Mouse (Mus musculus) gastrocnemius, postnatal 10 days (tissue): ENCODE measurements around the gene Slc7a10. TPM values are rescaled to one million over a fixed set of nuclear protein-coding genes. Genes with fewer than 3 reads are reported as not detected.

Source experiments
- DNase-seq: peaks from one replicate; pipeline ENCODE4 v3.0.0; 2021; ENCODE audit warnings: mixed read lengths
- long read RNA-seq, 2 experiments: library from polyadenylated mRNA; stranded (forward); transcript quantifications; one replicate each; pipeline ENCODE4 v2.0.0; 2021
- total RNA-seq, 2 experiments: library from RNA; stranded (reverse); gene quantifications; 2 replicates each; pipeline ENCODE4 v1.2.3; 2021

Gene Slc7a10
- 1 to 10 TPM; 2.8 to 4.1 TPM for total RNA-seq
- long read RNA-seq, experiment 1, partial matches to known transcripts = 0 of 5 reads
- long read RNA-seq, experiment 1, other reads (novel, unspliced or antisense) = 2 of 5 reads
- long read RNA-seq, experiment 2, transcript Slc7a10-201 (11 exons, 1,953 nt) = major isoform, 6 of 12 reads
- long read RNA-seq, experiment 2, partial matches to known transcripts = 1 of 12 reads
- long read RNA-seq, experiment 2, other reads (novel, unspliced or antisense) = 5 of 12 reads

DNA sequence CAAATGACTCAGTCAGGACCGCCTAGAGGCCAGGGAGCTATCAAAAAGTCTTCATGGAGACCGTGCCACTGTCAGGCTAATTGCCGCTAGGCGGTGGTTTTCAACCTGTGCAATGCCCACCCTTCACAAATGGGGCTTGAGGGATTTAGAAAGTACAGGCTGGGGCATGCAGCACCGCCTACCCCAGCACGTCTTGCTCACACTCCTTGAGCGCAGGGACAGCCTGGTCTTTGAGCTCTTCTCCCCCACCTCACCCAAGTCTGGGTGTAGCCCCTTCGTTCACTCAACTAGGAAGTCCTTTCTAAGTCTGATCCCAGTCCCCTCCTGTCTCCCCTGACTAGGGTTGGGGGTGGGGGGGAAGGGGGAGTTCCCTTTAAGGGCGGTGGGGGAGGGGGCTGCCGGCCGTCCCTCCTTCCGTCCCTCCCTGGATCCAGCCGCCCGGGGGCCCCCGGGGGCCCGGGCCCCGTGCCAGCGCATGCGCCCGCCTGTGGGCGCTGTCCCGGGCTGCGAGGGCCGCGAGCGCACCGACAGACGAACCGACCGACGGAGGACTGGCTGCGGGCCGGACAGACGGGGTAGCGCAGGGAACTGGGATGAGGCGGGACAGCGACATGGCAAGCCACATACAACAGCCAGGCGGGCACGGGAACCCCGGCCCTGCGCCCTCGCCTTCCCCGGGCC is at the start of gene Slc7a10:
TSS of gene Slc7a10 (plus strand) at position 497 of the 681 bp plus-strand sequence.
- DNase-seq = no peak

DNA sequence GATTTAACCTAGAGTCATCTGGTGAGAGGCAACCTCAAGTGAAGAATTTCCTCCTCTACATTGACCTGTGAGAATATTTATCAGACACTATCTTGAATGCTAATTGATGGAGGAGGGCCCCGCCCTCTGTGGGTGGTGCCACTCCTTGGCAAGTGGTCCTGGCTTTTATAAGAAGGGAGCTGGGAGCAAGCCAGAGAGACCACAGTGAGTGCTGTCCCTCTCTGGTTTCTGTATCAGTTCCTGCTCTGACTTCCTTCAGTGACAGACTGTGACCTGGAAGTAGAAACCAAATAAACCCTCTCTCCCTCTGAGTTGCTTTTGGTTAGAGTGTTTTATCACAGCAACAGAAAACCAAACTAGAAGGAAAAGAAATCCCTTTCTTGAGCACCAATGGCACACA is 48.7 kb upstream of the Slc7a10 start:
- DNase-seq = no peak

DNA sequence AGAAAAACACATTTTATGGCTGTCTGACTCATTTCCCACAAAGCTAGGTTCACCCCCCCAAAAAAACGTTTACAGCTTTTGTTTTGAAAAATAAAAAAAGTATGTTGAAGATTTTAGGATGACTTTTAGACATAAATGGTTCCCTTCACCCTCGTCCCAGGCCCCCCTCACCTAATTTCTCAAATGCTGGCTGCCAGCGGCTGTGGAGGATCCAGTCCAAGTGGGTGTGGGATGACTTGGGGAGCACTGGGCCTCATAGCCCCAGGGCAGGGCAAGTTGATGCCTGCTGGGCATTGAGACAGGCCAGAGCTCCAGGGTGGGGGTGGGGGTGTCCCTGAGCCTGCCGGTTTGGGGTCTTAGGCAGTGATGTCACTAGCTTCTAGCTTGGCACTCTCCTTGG is 47.7 kb upstream of the Slc7a10 start:
- DNase-seq = no peak

DNA sequence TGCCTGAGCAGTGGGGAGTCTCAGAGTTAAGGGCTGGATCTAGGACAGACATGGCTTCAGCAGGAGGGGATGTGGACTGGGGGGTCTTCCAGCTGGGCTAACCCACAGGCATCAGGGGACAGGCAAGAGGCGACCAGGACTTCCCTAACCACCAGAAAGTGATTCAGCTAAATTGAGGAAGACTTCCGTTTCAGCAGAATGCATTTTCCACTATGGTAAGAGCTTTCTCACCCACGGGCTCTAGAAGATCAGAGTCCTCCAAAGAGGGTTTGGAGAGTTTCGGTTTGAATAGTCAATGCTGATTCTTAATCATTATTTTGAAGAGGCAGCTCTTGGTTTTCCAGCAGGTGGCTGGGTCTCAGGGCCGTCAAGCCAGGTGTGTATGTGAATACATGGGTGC is 46.3 kb upstream of the Slc7a10 start:
- no peak for DNase-seq

DNA sequence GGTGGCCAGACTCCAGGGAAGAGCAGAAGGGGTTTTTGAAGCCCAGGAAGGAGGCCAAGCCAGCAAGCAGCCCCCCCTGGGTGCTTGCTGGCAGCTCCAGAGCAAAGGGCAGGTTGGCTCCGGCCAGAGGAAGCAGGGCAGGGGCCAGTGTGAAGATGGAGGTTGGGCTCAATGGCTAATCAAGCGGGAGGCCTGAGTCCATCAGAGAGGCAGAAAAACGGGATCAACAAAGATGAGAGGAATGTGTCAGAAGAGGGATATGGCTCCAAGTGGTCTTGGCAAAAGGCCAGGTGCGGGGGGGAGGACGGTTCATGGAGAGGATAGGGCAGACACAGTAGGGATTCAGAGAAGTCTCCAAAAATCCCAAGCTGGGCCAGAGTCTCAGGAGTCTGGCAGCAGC is 44.7 kb upstream of the Slc7a10 start:
- no peak for DNase-seq

DNA sequence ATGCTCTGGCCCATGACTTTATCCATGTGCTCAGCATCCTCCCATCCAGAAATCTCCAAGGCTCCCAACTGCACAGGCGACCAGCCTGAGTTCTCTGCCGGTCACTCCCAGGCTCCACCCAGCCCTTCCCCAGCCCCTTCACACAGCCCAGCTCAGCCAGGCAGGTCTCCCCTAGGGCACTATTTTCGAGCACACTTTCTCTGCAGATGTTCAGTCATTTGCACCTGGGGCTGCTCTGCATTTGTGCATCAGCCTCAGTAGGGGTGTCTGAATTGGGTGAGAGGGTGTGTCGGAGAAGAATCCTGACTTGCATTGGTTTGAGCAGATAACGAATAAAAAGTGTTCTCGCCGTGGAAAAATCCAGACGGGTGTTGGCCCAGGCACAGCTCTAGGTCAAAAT is 43.7 kb upstream of the Slc7a10 start:
- no peak for DNase-seq

DNA sequence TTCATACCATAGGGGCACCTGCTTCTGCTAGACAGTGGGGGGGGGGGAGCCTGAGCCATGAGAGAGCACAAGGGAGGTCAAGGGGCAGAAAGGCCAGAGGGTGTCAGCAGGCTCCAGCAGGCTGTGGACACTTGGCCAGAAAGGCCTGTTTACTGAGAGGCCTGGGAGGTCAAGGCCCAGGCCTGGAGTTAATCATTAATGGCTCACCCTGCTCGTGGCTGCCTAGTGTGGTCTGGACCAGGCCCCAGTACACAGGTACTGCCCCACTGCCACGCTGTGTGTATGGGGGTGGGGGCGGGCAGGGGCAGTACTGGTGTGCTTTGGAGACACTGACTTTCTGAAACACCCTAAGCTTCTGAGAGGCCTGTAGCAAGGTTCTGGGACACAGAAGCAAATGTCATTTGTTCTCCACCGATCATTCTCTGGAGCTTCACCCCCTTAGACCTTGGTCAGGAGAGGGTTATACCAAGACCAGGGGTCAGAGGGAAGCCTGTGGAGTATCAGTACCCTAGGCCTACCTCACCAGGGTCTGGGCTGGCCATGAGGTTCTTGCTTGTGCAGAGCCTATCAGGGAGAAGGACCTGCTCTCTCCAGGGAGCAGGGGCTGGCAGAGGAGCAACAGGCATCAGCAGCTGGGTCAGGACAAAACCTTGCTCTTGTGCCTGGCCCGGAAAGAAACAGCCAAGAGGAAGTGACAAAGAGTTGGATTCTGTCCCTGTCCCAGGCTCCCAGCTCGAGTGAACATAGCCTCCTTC is 42.1 kb upstream of the Slc7a10 start:
- DNase-seq = no peak

DNA sequence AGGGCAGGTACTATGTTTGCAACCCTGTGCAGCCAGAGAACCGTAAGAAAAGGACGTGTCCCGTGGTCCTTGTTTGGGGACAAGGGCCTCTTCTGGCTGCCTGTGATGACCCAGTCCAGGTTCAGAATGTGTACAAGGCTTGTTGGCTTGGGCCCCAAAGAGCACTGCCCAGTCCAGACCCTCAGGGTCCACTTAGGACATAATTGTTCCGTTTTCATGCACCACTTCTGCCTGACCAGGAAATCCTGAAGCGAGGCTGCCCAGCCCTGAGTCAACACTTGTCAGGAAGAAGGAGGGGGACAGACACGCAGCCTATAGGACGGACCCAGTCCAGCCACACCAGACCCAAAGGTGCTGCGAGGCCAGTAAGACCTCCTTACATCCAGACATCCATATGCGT is 41.1 kb upstream of the Slc7a10 start:
- no peak for DNase-seq

DNA sequence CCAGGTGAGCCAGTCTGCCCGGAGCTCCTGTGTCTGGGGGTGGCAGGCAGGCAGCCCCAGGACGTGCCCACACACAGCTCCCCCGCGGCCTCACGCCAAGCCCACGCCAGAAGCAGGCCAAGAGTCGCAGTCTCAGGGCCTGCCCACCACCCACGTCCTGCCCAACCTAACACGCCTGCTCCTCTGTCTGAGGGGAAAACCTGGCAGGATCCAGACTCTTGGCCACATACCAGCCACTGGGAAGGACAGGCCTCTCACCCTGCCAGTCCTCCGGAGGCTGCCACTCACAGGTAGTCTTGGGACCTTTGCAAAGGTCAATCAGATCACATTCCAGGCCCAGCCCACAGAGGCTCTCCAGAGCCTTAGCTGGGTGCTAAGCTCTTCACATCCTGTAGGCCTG is 39.9 kb upstream of the Slc7a10 start:
- DNase-seq = no peak

DNA sequence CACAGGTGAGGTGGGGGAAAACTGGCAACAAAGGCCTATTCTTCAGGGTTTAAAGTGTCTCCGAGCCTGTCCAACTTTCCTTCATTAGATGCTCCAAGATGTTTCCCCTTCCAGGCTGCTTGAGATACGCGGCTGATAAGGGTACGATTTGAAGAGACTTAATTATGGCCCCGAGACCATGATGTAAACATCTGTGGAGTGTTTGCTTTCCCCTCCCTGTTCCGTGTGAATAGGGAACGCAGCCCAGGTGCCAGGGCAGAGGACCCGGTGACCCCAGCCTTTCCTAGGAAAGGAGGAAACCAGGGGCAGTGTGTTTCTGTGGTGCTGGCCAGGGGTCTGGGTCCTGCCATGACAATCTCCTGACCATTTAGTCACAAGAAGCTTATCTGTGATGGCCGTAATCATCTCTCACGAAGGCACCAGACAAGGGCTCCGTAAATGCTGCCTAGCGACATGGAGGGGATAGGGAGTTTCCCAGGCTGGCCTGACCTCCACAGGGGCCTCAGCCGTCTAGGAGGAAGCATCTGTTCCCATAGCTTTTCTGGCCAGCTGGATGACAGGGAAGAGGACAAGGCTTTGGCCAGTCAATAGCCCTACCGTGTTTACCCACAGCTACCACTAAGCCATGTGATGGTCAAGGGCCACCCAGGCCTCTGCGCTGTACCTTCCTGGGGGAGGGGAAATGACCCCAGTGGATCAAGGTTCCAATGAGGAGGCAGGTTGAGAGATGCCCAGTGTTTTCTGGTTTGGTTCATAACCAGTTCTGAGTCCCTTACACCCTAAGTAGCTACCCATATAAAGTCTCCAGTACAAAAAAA is 36.4 kb upstream of the Slc7a10 start:
- no peak for DNase-seq

DNA sequence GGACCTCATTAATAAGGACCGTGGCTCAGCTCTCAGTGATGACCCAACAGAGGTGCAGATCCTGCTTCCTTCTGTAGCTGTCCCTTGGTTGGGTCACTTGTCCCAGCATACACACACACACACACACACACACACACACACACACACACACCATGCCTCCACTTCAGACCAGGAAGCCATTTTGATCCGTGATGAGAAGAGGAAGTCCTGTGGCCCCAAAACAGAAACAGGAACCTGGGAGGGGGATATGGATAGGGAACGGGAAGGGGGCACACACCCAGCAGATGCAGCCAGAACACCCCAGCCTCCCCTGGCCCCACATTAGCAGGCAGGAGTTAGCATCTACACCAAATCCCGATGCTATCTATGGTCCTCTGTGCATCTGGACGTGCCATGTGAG is 35.3 kb upstream of the Slc7a10 start:
- DNase-seq = no peak

DNA sequence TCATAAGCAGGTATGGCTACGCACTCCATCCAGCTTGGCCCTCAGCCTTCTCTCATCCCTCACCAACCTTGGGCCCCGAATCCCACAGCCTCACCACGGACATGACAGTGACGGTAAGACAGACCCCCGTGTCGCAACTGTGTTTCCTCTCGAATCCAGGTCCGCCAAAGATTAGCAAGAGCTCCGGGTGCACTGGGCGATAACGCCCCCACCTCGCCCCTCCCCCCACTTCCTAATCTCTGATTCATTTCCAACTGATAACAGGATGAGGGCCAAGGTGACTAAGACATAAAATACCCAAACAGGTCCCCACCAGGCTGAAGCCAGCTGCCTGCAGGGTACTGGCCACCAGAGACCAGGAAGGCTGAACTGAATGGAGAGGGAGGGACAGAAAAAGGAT is 31.7 kb upstream of the Slc7a10 start:
- no peak for DNase-seq

DNA sequence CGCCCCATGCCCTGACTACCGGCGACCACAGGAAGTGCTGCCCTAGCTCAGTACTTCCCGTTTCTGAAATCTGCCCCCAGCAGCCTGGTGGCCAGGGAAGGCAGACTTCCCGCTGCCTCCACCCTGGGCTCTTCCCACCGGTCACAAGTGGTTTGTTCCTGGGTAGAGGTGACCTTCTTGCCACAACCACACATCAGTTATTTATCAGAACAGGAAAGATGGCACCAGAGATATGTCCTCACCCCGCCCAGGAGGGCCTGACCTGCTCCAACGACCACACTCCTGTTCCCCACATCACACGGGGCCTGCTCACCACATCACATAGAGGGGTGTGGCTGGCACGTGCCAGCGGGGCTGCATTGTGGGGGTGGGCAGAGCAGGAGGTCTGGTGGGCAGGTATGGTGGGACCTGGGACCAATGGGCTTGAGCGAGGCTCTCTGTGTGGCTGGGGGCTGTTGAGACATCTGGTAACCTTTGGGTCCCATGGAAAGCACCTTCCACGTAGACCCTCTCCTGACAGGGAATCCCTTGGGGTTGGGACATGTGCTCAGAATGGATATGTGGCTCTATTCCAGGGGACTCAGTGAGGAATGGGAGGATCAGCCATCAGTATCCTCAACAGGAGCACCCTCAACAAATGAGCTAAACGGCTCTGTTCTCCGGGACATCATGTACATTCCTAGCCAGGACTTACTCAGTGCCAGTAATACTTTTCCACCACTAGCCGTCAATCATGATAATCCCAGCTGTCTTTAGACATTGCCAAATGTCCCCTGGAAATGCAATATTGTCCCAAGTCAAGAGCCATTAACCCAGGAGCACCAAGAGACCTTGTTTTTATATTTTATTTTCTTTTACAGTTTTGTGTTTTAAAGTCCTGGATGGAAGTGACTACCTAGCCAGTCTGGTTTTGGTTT is 29.4 kb upstream of the Slc7a10 start:
- DNase-seq = no peak

DNA sequence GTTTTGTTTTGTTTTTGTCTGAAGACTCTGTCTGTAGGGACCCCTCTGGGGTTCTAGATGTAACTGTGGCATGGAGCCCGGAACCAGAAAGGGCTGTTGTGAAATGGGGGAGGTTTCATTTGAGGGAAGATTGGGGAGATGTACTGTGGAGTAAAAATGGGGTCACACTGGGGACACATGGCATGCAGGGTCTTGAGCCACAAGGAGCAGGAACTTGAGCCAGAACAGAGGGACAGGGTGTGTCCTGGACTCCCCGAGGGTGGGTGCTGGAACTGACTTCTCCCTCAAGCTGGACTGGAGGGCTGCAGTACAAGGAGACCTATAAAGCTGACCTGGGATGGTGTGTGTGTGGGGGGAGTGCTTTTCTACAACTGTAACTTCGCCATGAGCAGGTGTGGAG is 28.7 kb upstream of the Slc7a10 start:
- no peak for DNase-seq

DNA sequence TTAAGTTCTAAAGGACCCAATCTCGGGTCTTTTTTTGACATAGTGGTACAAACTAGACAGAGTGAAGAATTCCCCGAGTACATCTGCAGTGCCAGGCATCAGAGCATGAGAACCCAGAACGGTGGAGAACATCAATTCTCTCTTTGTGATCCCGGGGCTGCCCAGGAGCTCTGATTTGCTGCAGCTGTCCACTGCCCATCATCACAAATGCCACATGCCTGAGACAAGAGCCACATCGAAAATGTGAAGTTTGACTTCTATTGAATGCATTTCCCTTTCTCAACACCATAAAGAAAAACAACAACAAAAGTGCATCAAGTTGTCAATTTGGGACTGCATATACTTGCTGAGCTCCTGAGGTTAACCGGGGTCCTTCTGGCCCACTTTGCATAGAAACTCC is 23.7 kb upstream of the Slc7a10 start:
- no peak for DNase-seq

DNA sequence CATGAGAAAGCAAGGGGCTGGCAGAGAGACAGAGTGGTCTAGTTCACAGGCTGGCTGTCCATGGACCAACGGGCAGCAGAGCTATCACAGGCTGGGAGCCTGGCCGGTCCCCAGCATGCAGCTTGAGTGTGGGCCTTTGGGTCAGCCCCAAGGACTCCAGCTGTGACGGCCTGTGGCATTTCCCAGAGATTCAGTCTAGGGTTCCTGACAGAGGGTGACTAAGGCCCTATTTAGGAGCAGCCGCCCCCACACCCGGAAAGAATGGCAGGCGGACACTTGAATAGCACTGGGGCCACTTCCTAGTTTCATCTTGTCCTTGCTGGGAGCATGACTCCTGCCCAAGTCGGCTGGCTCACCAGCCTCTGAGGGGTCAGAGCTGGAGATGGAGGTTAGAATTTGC is 22.6 kb upstream of the Slc7a10 start:
- DNase-seq = peak; percentile 43

DNA sequence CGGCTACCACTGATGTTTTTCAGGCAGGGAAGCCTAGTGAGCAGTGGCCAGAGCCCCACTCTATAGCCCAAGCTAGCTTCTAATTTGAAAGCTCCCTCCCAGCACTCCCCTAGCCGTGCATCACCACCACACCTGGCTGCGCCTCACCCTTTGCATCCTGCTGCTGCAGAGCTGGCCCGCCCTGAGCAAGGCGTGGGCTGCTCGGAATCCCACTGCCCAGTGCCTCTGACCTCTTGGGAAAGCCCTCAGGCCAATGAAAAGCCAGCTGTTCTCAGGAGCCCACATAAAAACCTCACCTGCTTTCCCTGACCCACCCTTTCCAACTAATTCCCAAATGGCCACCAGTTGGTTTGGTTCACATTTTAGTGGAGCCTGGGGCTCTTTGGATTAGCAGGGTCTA is 22.1 kb upstream of the Slc7a10 start:
- DNase-seq = no peak

DNA sequence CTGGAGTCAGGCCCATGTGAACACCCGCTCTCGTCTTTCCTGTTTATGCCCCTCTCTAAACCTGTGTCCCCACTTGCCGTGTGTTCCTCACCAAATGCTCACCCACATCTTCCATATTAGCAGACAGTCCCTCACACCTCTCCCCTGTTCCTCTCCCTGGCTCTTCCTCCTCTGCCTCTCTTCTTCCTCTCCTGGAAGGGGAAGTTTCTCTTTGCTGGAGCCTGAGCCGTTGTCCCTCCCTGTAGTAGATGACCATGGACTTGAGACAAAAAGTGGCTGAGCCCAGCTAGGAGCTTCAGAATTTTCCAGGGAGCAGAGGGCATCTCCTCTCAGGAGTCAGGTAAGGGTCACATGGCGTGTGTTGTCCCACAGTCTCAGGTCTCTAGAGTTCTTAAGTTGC is 19.2 kb upstream of the Slc7a10 start:
- no peak for DNase-seq

DNA sequence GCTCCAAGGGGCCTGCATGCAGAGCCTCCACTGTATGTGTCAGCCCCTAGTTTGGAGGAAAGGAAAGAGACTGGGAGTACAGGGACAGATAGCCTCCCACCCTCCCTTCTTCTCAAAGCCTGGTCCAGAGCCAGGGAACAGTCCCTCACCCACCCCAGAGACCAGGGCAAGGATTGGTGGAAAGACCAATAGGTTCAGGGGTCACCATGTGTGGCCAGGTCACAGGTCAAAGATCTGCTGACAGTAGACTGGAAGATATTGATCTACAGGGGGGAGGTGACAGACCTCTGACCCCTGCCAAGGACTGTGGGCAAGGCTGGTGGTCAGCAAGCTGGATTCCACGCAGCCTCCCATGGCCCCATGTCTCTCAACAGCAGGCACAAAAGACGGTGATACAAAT is 18.3 kb upstream of the Slc7a10 start:
- DNase-seq = no peak

DNA sequence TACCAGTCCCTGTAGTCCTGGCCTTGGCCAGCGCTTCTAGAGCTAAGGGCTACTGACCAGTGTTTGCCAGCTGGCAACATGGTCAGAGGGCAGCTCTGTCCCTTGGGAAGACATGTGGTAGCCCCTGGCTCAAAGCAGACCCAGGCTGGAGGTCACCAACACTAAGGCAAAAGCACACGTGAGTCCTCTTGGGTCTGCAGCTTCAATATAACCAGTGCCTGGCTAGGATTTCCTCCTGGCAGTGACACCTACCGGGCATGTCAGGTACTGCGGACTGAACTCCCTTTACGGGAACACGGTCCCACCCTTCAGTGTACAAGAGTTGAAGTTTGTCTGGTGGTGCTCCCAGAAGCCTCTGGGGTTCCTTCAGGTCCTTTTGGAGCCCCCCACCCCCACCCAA is 16.8 kb upstream of the Slc7a10 start:
- DNase-seq = peak; percentile 93

DNA sequence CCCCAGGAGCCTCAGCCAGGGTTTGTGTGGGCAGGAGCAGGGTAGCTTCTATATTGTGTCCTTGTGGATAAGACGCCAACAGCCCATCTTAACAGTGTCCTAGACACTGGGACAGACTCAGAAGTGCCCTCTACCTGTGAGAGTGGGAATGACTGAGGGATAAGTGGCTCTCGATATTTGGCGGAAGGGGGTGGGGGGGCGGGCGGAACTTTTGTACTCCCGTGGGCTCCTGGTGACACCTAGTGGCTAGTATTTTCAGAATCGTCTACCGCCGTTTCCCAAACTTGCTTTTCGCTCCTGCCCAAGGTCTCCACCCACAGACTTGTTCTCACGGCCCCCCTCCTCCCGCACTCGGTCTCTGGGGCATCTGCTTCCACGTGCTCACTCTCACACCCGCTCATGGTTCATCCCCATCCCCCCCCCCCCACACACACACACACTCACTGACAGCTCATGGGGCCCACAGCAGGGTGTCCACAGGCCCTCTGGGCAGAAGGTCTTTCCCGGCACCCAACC is 14.3 kb upstream of the Slc7a10 start:
- peak; percentile 77 for DNase-seq
